Mouse (Mus musculus) brown adipose tissue, adult 24 weeks (tissue): ENCODE measurements at regions not wholly inside any gene's neighbourhood (a gene's known extent, or its start where the extent isn't known, plus 50 kb on each side); places are given as distances from the start of the nearest gene placed in this dataset.

Source experiments
- H3K27ac ChIP-seq: fragments of 200-500 bp; replicated peaks from 2 replicates; pipeline ENCODE4 v1.5.1; 2012; ENCODE audit warnings: low read depth, mild to moderate bottlenecking, low read length
- H3K4me1 ChIP-seq: fragments of 200-500 bp; 2 replicates; pipeline ENCODE4 v1.6.1; 2012; ENCODE audit warnings: low read length, mixed read lengths; ENCODE audit not compliant: control insufficient read depth, insufficient read depth, insufficient read length
- H3K4me3 ChIP-seq: fragments of 200-500 bp; 2 replicates; pipeline ENCODE4 v1.5.1; 2012; ENCODE audit warnings: low read depth, mild to moderate bottlenecking, low read length, moderate library complexity; ENCODE audit not compliant: insufficient read depth

GRCm38 (mm10) chr11:54195954-54196353 is 53.5 kb downstream of the Csf2 start:
- no peak overlapping the region for H3K4me3 ChIP-seq

DNA sequence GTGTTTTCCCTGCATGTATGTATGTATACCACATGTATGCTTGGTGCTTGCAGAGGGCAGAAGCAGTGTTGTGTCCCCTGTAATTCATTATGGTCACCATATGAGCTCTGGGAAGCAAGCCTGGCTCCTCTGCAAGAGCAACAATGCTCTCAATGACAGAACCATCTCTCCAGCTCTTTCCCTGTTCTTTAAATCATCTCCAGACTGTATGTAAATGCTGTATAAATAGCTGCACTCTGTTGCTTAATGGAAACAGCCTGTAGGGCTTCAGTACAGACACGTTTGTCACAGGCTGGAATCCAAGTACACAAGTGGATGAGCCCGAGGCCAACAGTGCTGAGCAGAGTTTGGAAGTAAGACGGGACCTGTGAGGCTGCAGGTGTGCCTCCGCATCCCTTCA is 54.7 kb downstream of the Csf2 start:
- H3K4me3 ChIP-seq, result no peak overlapping the region
- H3K27ac ChIP-seq, result no peak overlapping the region
- H3K4me1 ChIP-seq, result no peaks in the 10 kb centered on the region

More at GRCm38 (mm10) chr11:54195954-54196353, 53.5 kb downstream of the Csf2 start:
- Histone ChIP-seq H3K27ac (no peak overlapping the region), H3K4me1 (no peaks in the 10 kb centered on the region)

GRCm38 (mm10) chr11:54192275-54192674 is 57.2 kb downstream of the Csf2 start:
- Histone ChIP-seq H3K4me3 (no peak overlapping the region), H3K4me1 (no peaks in the 10 kb centered on the region), H3K27ac (no peak overlapping the region)

DNA sequence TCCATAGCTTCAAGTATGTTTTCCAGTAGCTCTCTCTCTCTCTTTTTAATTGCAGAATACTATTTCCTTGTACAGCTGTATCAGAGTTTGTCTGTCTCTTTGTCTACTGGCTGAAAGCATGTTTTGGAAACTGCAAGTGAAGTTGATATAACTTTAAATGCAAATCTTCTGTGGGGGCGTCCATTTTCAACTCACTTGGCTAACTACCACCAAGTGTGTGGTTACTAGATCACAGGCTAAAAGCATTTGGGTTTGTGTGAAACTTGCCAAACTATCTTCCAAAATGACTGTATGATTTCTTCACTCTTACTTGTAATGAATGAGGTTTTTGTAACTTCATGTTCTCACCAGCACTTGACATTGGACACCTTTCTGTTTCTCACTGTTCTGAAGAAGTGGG is 61.6 kb downstream of the Csf2 start:
- H3K27ac ChIP-seq, result no peak overlapping the region
- H3K4me1 ChIP-seq, result no peaks in the 10 kb centered on the region
- H3K4me3 ChIP-seq, result no peak overlapping the region

- Histone ChIP-seq H3K4me3 (no peak overlapping the region), H3K27ac (no peak overlapping the region), H3K4me1 (no peaks in the 10 kb centered on the region)
Measured at GRCm38 (mm10) chr11:54187377-54187776, 62.1 kb downstream of the Csf2 start.

DNA sequence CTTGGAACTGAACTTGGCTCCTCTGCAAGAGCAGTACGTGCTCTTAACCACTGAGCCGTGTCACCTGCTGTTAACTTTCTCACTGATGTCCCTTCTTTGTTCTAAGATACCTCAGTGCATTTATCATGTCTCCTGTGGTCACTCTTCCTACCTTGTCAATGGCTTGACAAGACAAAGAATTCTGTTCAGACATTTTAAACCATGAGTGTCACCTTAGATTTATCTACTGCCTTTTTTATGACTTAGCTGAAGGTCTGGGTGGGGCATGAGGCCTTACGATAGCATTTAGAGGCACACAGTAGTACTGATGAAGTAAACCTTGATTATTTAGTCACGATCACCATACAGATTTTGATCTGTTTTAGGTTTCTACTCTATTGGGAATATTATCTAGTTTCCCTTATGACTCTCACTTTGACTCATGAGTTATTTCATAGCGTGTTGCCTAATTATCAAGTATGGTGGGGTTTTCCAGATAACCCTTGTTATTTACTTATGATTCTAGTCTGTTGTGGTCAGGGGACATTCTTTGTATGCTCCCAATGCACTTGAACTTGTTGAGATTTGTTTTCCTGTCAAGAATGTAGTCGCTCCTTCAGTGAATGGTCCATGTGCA is 63.6 kb downstream of the Csf2 start:
- Histone ChIP-seq H3K4me1 (no peaks in the 10 kb centered on the region), H3K4me3 (no peak overlapping the region), H3K27ac (no peak overlapping the region)

GRCm38 (mm10) chr11:54181696-54182323 is 67.7 kb downstream of the Csf2 start:
- Histone ChIP-seq H3K4me3 (no peak overlapping the region), H3K4me1 (no peaks in the 10 kb centered on the region; the same call in 1 of the 2 replicates), H3K27ac (peak overlapping the region; percentile 51; the same call in 1 of the 2 replicates)
